Mouse (Mus musculus): ENCODE measurements around the gene Otop3.
"Not testable (repeated sequence)": the region's sequence is repeated elsewhere in the genome, so short reads cannot be mapped to it uniquely, and the experiment has no call there.

Otop3 gene

DNA sequence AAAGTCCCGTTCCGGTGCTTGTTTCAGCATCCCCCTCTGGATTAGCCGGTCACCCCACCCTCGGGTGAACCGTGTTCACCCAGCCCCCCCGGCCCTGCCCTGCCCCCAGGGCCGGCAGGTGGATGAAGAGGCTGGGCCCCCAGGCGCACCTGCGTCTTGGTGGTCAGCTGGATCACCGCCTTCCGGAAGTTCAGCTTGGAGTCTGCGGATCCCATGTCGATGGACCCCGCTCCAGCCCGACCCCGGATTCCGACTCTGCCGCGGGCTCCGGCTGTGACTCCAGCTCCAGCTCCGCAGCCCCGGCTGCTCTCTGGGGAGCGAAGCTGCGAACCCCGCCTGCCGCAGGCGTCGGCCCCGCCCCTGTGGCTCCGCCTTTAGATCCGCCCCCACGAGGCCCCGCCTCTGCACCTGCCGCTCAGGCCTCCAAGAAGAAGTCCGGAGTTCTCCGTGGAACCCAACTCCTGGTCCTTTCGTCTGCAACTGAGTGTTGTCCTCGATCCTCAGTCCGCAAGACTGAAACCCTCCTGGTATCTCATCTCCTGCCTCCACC lies 32.9 kb downstream of the Otop3 start, which contains the start of gene Hid1:
Hid1 (minus strand) TSS at position 362 of the 550 bp plus-strand sequence.
- peak; percentile 90 for DNase-seq

DNA sequence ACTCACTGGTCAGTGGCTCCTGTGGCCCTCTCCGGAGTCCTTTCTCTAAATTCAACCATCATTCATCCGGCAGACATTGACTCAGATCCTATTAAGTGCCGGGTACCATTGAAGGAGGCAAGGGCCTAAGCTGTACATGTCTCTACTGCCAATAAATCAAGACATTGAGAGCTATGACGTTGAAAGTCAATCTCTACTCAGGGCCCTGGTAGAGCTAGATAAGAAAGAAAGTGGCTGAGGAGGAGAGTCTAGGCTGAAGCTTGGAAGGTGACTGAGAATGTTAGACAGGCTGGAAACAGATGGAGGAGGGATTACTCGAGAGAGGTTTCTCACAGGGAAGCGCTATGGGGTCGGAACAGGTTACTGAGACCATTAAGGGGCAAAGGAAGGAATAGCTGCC lies 35.8 kb downstream of the Otop3 start:
- DNase-seq = no peak

DNA sequence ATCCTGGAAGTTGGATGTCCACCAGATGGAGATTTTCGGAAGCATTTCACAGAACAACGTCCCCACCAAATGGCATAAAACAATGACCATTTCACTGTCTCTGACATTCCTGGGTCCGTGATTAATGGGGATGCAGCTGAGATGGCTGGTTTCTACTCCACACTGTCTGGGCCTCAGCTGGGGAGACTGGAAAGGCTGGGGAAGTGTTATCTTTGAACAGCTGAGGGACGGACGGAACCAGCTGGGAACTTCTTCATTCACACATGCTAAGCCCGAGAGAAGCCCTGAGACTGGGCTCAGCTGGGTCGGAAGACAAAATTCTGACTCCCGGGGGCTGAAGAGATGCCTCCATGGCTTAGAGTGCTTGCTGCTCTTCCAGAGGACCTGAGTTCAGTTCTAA lies 36.8 kb downstream of the Otop3 start:
- DNase-seq = no peak

DNA sequence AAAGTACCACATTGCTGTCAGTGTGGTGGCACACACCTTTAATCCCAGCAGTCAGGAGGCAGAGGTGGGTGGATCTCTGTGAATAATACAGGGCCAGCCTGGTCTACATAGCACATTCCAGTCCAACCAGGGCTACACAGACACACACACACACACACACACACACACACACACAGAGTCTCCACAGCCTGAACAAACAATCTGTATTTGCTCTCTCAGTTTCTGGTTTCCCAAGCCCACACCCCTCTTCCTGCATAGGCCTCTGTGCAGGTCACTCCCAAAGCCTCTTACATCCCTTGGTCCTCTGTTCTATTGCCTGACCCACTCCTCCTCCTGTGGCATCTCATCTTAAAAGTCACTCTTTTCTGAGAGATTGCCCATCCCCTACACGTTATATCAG lies 37.5 kb downstream of the Otop3 start:
- no peak for DNase-seq

DNA sequence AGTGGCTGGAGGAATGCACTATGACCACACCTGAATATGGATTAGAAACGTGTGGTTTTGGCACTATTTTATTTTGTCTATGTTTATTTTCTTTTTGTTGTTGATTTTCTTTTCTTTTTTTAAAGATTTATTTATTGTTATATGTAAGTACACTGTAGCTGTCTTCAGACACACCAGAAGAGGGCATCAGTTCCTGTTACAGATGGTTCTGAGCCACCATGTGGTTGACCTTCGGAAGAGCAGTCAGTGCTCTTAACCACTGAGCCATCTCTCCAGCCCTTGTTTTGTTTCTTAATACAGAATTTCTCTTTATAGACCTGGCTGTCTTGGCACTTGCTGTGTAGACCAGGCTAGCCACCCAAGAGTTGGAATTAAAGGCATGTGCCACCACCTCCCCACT lies 38.2 kb downstream of the Otop3 start:
- no peak for DNase-seq

DNA sequence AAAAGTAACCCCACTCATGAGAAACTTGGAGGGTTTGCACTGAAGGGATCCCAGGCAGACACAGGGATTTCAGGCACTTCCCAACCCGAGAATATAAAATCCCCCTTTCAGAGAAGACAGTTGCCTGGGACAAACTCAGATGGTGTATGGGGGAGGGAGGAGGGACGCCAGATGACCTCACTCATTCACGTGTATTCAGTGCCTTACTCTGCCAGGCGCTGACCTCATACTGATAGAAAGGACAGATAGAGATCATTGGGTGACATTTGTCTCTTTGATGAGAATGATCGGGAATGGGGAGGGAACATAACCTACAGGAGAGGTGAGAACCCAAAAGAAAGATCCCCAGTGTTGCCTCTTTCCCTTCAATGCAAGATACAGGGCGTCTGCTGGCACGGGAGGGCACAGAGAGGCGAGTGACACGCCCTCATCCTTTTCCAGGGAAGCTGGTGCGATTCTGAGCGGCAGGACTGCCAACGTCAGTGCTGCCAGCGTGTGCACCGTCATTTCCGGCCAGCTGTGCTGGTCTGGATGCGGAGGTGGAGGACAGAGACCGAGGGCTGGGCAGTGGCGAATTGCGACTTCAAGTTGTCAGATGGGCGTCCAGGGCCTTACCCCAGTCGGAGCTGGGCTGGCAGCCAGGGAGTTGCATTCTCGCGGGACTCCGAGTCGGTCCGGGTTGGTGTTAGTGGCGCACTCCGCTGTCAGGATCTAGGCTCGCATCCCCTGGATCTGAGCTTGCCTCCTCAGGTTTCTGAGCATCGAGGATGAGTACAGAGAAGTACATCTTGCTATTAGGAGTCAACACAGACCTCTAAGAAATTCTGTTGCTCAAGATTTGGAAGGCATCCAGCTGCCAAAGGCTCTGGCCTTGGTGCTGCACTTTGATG lies 39.5 kb downstream of the Otop3 start:
- DNase-seq = peak; percentile 68

DNA sequence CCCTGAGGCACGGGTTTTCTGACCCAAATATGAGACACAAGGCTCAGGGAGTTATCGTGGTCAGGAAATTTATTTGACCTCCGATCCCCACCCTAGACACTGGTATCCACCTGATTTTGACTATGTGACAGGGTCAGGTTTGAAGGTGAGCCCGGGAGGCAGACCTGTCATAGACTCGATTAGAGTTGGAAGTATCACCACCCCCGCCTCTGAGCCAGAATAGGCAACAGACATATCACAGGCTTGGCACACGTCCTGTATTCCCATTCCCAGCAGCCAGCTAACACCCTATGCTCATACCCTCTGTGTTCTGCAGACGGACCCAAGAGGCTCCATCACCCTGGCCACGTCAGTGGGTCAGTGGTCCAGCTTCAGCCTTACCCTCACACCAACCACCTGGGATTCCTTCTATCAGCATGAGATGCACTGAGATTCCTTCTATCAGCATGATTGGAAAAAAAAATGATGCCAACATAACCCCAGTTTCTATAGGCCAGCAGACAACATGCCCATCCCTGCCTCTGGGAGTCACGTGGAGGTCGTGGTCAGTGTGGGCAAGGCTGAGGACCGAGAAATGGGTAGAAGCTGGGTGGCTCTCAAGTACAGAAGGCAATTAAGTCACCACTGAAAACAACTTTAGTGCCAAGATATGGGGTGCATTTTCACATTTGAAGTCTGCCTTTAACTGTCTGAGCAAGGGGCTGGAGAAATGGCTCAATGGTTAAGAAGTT lies 40.3 kb downstream of the Otop3 start:
- DNase-seq = no peak

DNA sequence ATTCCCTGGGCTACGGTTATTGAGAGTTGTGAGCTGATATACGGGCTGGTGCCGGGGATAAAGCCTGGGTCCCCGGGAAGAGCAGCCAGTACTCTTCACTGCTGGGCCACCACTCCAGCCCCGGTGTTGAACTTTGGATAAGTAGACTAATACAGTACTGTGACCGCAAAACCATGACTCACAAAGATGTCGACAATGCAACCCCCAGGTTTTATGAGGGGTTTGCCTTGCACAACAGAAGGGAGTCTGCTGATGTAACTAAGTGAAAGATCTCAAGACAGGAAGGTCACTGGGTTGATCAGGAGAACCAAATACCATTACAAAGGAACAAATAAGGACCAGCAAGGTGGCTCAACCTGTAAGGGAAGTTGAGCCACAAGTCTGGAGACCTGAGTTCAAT lies 42.2 kb downstream of the Otop3 start:
- no peak for DNase-seq

DNA sequence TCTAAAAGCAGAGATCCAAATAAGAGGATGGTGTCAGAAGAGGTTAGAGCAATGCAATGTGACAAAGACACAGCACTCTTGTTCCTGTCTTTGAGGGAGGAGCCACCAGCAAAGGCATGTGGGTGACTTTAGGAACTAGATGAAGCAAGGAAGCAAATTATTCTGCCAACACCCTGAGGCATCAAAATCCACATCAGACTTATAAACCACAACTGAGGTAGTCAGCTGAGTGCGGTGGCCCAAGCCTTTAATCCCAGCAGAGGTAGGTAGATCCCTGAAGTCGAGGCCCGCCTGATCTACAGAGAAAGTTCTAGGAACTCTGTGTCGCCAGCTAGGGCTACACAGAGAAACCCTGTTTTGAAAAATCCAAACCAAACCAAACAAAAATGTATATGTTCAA lies 42.7 kb downstream of the Otop3 start:
- DNase-seq = no peak

DNA sequence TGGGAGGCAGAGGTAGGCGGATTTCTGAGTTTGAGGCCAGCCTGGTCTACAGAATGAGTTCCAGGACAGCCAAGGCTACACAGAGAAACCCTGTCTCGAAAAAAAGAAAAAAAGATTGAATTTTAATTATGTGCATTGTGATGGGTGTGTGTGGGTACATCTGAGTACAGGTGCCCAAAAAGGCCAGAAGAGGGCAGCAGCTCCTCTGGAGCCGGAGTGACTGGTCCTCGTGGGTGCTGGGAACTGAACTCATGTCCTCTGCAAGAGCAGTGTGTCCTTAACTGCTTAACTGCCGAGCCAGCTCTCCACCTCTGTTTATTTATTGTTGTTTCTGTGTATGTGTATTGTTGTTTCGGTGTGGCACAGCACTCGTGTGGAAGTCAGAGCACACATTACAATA lies 43.3 kb downstream of the Otop3 start:
- DNase-seq = no peak

DNA sequence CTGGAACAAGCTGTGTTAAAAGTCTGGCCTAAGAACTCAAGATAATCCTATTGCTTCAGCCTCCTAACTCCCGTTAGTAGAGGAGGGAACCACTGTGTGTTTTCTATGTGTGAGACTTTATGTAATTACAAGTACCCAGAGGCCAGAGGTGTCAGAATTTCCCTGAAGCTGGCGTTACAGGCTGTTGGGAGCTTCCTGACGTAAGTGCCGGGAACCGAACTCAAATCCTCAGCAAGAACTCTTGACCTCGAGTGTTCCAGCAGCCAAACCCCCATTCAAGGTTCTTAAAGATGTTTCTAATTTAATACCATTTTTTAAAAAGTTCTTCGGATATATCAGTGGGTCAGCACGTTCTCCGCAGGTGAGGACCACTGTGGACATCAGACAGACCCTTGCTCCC lies 46.7 kb downstream of the Otop3 start:
- DNase-seq = no peak

DNA sequence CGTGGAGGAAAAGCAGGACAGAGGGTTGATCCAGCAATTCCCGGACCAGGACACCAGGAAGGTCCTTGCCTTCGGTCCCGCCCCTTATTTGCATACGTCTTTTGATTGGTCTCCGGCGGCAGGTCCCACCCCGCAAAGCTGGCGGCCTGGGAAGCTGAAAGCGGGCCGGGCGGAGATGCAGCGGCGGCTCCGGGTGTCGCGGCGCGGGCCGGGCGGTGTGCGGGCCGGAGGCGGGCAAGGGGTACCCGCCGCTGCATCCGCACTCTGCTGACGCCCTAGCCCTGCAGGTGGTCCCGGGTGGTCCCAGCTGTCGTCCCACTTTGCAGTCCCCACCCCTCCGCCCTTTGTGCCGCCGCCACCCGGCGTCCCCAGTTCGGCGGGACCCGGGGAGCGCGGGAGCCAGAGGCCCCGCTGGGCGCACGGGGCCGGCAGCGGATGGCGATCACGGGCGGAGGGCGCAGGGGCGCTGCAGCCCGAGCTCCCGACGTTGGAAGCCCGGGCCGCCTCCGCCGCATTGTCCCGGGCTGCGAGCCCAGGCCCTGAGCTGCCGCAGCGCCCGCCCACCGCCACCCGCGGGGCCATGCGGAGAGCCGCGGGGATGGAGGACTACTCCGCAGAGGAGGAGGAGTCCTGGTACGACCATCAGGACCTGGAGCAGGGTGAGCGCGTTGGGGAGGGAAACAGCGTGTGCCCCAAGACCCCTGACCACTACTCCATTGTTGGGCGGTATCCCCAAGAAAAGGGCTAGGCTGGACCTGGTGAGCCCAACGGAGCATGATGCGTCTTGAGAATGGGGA lies 47.4 kb downstream of the Otop3 start, which contains the start of gene Cdr2l:
Cdr2l (plus strand) TSS at position 174 of the 797 bp plus-strand sequence.
- peak; percentile 92 for DNase-seq

DNA sequence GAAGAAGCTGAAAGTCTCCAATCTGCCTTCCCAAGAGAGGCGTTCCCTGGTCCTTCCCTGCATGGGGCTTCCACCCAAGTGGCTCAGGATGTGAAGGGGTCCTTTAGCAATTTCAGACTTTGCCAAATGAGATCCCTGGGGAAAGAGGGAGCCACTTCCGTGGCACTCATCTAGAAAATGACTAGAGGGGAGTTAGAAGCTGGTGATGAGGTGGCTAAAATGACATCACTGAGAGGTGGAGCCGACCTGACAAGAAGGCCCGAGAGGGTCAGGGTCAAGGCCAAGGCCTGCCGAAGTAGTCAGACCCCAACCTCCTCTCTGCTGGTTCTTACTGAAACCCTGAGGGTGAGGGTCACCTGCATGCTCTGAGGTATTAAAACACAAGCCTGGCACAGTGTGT lies 48.4 kb downstream of the Otop3 start:
- no peak for DNase-seq

DNA sequence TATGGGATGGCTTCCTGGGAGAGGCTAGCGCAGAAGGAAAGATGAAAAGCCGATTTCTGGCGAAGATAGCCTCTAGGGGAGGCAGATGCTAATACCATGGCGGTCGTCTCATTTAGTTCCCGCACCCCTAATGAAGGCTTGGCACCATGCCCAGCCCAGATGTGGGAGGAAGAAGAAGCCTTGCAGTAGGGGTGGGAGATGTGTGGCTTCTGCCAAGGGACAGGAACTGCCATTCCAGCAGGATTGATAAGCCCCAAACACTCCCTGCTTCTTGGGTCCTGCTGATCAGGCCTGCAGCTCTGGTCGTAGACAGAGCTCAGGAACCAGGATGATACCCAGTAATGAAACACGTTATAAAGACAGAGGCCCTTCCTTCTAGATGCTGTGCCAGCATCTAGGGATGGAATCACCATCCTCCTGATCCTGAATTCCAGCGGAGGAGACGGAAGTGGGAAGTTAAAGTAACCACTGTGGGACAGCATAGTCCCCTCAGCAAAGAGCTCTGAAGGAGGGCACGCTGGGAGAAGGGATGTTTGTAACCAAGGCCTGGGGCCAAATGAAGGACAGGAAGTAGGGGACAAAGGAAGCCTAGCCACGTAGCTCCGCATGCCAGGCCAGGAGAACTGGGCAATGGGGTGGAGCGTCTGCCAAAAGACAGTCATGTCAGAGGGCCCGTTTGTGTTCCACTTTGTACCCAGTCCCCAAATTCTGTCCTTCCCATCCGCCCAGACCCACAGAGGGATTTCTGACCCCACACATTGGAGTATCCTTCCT lies 49.4 kb downstream of the Otop3 start:
- DNase-seq = no peak

DNA sequence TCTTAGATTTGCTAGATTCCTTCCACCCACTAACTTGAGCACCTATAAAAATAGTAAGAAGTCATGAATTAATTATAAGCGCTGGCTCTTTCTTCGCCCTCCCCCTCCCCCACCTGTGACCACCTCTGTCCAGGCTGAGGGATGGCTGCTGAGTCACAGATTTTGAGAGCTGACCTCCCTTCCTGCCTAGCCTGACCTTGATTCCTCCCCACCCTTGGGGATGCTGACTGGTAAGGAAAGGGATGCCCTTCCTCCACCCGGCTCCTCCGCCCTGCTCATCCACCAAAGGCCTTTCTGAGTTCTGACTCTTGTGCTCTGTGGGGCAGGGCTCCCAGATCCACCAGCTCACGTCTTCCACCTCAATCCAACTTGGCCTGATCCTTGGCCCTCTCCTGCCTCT lies 50.1 kb downstream of the Otop3 start:
- no peak for DNase-seq

DNA sequence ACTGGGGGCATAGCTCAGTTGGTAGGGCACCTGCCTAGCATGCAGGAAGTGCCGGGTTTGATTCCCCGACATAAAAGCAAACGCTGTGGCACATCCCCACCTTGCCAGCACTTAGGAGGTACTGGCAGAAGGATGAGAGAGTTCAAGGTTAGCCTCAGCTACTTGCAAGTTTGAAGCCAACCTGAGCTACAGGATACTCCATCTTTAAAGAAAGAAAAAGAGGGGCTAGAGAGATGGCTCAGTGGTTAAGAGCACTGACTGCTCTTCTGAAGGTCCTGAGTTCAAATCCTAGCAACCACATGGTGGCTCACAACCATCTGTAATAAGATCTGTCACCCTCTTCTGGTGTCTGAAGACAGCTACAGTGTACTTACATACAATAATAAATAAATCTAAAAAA lies 52.3 kb downstream of the Otop3 start:
- not testable (repeated sequence) for DNase-seq

DNA sequence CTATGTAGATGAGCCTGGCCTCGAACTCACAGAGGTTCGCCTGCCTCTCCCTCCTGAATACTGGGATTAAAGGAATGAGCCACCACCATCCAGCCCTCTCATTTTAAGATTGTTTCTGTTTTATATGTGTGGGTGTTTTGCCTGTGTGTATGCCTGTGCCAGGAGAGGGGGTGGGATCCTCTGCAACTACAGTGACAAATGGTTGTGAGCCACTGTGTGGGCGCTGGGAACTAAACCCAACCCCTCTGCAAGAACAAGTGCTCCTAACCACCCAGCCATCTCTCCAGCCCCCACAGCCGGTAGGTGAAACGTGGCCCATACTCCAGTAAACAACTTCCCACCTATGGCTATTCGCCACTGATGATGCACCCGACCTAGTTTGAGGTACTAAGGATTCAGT lies 56.8 kb downstream of the Otop3 start:
- DNase-seq = no peak

DNA sequence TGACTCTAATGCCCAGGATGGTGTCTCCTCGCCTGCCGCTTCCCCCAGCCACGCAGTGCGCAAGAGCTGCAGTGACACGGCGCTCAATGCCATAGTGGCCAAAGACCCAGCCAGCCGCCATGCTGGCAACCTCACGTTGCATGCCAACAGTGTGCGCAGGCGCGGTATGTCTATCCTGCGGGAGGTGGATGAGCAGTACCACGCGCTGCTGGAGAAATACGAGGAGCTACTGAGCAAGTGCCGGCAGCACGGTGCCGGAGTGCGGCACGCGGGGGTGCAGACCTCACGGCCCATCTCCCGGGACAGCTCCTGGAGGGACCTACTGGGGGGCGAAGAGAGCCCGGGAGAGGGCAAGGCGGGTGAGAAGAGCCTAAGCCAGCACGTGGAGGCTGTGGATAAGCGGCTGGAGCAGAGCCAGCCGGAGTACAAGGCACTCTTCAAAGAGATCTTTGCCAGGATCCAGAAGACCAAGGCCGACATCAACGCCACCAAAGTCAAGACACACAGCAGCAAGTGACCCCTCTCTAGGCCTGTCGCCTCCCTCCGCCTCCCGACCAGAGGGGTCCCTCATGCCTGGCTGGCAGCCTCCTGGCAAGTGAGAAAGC lies 59.3 kb downstream of the Otop3 start:
- DNase-seq = no peak

Measured in kidney, adult 18-20 months (tissue).